Mouse (Mus musculus): ENCODE results near the gene Thap12.

GRCm38 (mm10) chr7:98704276-98704675 is 1.4 kb downstream of the Thap12 start:
- TF ChIP-seq CTCF (IDR thresholded peaks at IDR 0.05; ENCODE audit: low read depth, low read length) (no peak), POLR2A (IDR thresholded peaks at IDR 0.05; ENCODE audit: extremely low read depth, insufficient read depth, low read length) (no peak)
